Mouse (Mus musculus): Measurements from ENCODE around the gene Crnkl1.
A peak's percentile ranks its signal among the peaks of the same experiment; 100 is the strongest.

GRCm38 (mm10) chr2:145934339-145935231, at the start of gene Crnkl1, which contains the start of gene Cfap61:
- no peak for TF ChIP-seq CTCF (IDR thresholded peaks at IDR 0.05; ENCODE audit: borderline replicate concordance, insufficient read depth, low read length)
- TF ChIP-seq POLR2A (IDR thresholded peaks at IDR 0.05; ENCODE audit: low read depth, low read length), result peak; percentile 75
